In the genomic region with DNA sequence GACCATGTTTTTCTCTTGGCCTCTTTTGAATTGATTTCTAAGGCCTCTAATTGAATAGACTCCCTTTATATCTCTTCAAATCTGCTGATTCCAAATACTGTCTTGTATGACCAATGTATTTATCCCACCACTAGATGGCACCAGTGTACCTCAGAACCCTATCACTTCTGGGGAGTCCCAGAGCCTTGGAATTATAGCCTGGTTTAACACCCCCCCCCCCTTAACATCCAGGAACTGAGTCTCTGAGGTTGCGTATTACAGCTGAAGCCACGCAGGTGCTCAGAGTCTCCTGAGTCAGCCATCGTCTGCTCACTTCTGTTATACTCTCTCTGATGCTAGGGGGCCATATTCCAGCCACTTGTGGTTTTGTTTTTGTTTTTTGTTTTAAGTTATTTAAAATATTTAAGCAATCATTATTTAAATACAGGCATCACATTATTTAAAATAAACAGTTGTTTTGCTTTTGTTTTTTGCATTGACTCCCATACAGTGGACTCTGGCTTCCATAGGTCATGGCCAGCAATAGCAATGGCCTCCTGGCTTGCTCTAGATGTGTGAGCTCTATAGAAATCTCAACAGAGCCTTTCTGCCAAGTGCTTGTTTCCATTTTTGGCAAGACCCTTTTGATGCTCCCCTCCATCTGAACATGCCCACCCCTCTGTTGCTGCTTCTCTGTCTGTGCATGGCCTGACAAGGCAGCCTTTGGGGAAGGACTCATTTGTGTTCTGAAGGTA, we compare ENCODE assay signal across 9 mouse cellular contexts.
DNase-seq lines count a peak whose midpoint lies in the region; ATAC-seq and TF ChIP-seq lines count a peak whose summit lies in the region.
"Had no signal": no experiment of that assay in that cellular context is flagged by ENCODE, and none has a peak within 500 bp of the region (broad histone marks: within the 10 kb centered on the region; RNA-seq: fewer than 3 reads in every experiment).

No protein-coding gene starts in this region.

- ATAC-seq in heart, postnatal 0 days (ENCODE audit: insufficient read depth, low read depth) = peak; percentile 71
- peak; percentile 41; the same call in 1 of the 2 replicates for ATAC-seq in monocyte, adult 5-6 weeks (replicated peaks; ENCODE audit: insufficient number of reproducible peaks, low FRiP score, low TSS enrichment, poor library complexity, severe bottlenecking)

- no peaks in the 10 kb centered on the region for H3K36me3 ChIP-seq in ES-E14 (ENCODE audit: control insufficient read depth, insufficient read depth, low read length, poor library complexity, severe bottlenecking)
- no peaks in the 10 kb centered on the region for H3K36me3 ChIP-seq in heart, postnatal 0 days (replicated peaks; ENCODE audit: control insufficient read depth, insufficient read depth, low read length)

- no peaks in the 10 kb centered on the region for H3K9me3 ChIP-seq in ES-E14 (ENCODE audit: control insufficient read depth, insufficient read depth, low read depth, low read length)
- no peaks in the 10 kb centered on the region; the same call in 1 of the 2 replicates for H3K9me3 ChIP-seq in heart, postnatal 0 days (replicated peaks; ENCODE audit: control insufficient read depth, low read length)

- TF ChIP-seq CTCF in layer of hippocampus, adult 2 months (conservative IDR thresholded peaks at IDR 0.05) = peak; percentile 81
- TF ChIP-seq CTCF in heart, postnatal 0 days (IDR thresholded peaks at IDR 0.05; ENCODE audit: low read depth) = peak; percentile 81

- no peaks in the 10 kb centered on the region for H3K27me3 ChIP-seq in heart, postnatal 0 days (ENCODE audit: control insufficient read depth, insufficient read depth, low read length)

- H3K27ac ChIP-seq in layer of hippocampus, adult 2 months = no peak overlapping the region
- no peak overlapping the region for H3K27ac ChIP-seq in ES-E14 (ENCODE audit: insufficient read depth, low read depth, low read length, poor library complexity, severe bottlenecking)
- no peak overlapping the region for H3K27ac ChIP-seq in heart, postnatal 0 days (ENCODE audit: low read depth)

- no peak for TF ChIP-seq EP300 in heart, postnatal 0 days (IDR thresholded peaks at IDR 0.05; ENCODE audit: low read depth)

- in situ Hi-C loops in ES-E14 (cut with MboI; ENCODE audit: low sequenced_read_pairs in 2 of 2, unreplicated experiment in 2 of 2) = loop anchor here in 1 of 2 experiments (25.0 kb wide), 1 partner anchor 551 kb away; no protein-coding TSS in a partner anchor

- no peak overlapping the region for H3K4me2 ChIP-seq in heart, postnatal 0 days (ENCODE audit: low read depth, low read length)

- intact Hi-C loops in left cerebral cortex, postnatal 25 days (cut with DNase I) = loop anchor here (1.0 to 10.0 kb wide), 4 partner anchors 194 to 714 kb away; a partner anchor contains a TSS

- no peak overlapping the region for H3K4me3 ChIP-seq in layer of hippocampus, adult 2 months
- H3K4me3 ChIP-seq in ES-E14 (ENCODE audit: insufficient read depth in 1 of 2, low read depth in 1 of 2, low read length in 2 of 2, poor library complexity in 1 of 2, severe bottlenecking in 1 of 2) = no peak overlapping the region
- H3K4me3 ChIP-seq in heart, postnatal 0 days (ENCODE audit: low read depth, low read length) = no peak overlapping the region
- H3K4me3 ChIP-seq: erythroblast, embryonic 14.5 days had no signal

- DNase-seq in layer of hippocampus, adult 2 months (ENCODE audit: low spot score in 2 of 2) = peak; percentile 52 to 63
- no peak for DNase-seq in layer of hippocampus, postnatal 36 days
- peak; percentile 70 for DNase-seq in ES-E14 (ENCODE audit: low read depth, low spot score)
- peak; percentile 77 for DNase-seq in embryo, embryonic 10 days (ENCODE audit: low spot score)
- DNase-seq in heart, postnatal 0 days (ENCODE audit: low spot score) = peak; percentile 78
- peak; percentile 42 to 63 for DNase-seq in left cerebral cortex, postnatal 25 days (ENCODE audit: low spot score in 2 of 2)
- DNase-seq in spleen, adult 12 weeks (ENCODE audit: low spot score) = no peak

- WGBS in heart, postnatal 0 days = 40% methylated on average over 3 of the region's 3 CpGs

- no peaks in the 10 kb centered on the region for H3K4me1 ChIP-seq in ES-E14 (ENCODE audit: control insufficient read depth in 2 of 2, insufficient read depth in 2 of 2, low read length in 2 of 2, poor library complexity in 1 of 2)
- H3K4me1 ChIP-seq in heart, postnatal 0 days (ENCODE audit: control insufficient read depth, insufficient read depth) = 0 out of 2 replicates have a peak, but pooled peaks cover 6% of the 10 kb centered on the region

- H3K9ac ChIP-seq in ES-E14 (ENCODE audit: insufficient read depth, low read depth, low read length, poor library complexity, severe bottlenecking) = no peak overlapping the region
- H3K9ac ChIP-seq in heart, postnatal 0 days (replicated peaks; ENCODE audit: low read depth, low read length) = no peak overlapping the region

TF ChIP-seq in ES-E14, 5 proteins besides CTCF, POLR2A, EP300 and RAD21:
- peak; percentile 77; the same call in 1 of the 2 replicates for TF ChIP-seq ZC3H11A (IDR thresholded peaks at IDR 0.05; ENCODE audit: borderline replicate concordance, low read depth, low read length)
- TF ChIP-seq MAFK (IDR thresholded peaks at IDR 0.05; ENCODE audit: insufficient read depth, low read depth, low read length) = 0 out of 2 replicates have a peak, but pooled peaks have one; percentile 6
- TF ChIP-seq HCFC1 (IDR thresholded peaks at IDR 0.05; ENCODE audit: borderline replicate concordance, insufficient read depth, low read length) = no peak

Comparison
In these comparisons a context has a peak if more than half of its experiments do, and no peak if none do; other contexts are left out.
1. DNase-seq: peak in layer of hippocampus, adult 2 months (2 of 2), ES-E14 (single experiment), embryo, embryonic 10 days (single experiment), heart, postnatal 0 days (single experiment) and left cerebral cortex, postnatal 25 days (2 of 2); none in layer of hippocampus, postnatal 36 days (0 of 2) and spleen, adult 12 weeks (single experiment).